Mouse (Mus musculus) midbrain, embryonic 10.5 days (tissue): Measurements from ENCODE around the gene Nop58. TPM values are rescaled to one million over a fixed set of nuclear protein-coding genes. Genes with fewer than 3 reads are reported as not detected.

ENCODE experiments used
- DNase-seq: peaks from one replicate; pipeline ENCODE4 v3.0.0-alpha.2; 2017; ENCODE audit warnings: low spot score
- H3K27ac ChIP-seq: fragments of 300-500 bp; sonication (generic); replicated peaks from 2 replicates; pipeline ENCODE4 v1.5.1; 2016; ENCODE audit warnings: mild to moderate bottlenecking
- H3K27me3 ChIP-seq: fragments of 300-500 bp; sonication (generic); 2 replicates; pipeline ENCODE4 v1.6.1; 2016; ENCODE audit warnings: low read depth, mild to moderate bottlenecking; ENCODE audit not compliant: poor library complexity, severe bottlenecking
- H3K36me3 ChIP-seq: fragments of 300-500 bp; sonication (generic); 2 replicates; pipeline ENCODE4 v1.6.1; 2016; ENCODE audit warnings: mild to moderate bottlenecking, moderate library complexity
- H3K4me1 ChIP-seq: fragments of 300-500 bp; sonication (generic); 2 replicates; pipeline ENCODE4 v1.6.1; 2016
- H3K4me3 ChIP-seq: fragments of 300-500 bp; sonication (generic); 2 replicates; pipeline ENCODE4 v1.5.1; 2016; ENCODE audit warnings: mild to moderate bottlenecking, moderate library complexity
- H3K9me3 ChIP-seq: fragments of 300-500 bp; sonication (generic); replicated peaks from 2 replicates; pipeline ENCODE4 v1.6.1; 2016; ENCODE audit warnings: mild to moderate bottlenecking
- polyA plus RNA-seq: library from polyadenylated mRNA; unstranded; fragments of >200 nt; fragmentation: Nextera tagmentation; extraction: Ambion mirVana; gene quantifications from 2 replicates; pipeline ENCODE4 v1.2.1, GENCODE M21; 2016

The Nop58 gene
- polyA plus RNA-seq, 1 experiment from 2014 or later: 309 TPM

GRCm38 (mm10) chr1:59766626-59767025 lies 81.9 kb downstream of the Nop58 start:
- Histone ChIP-seq H3K27ac (no peak overlapping the region), H3K4me1 (peaks cover 43% of the 10 kb centered on the region)

More at GRCm38 (mm10) chr1:59766626-59767025, 81.9 kb downstream of the Nop58 start:
- no peaks in the 10 kb centered on the region for H3K27me3 ChIP-seq
- peak overlapping the region; percentile 88 for H3K4me3 ChIP-seq
- peaks cover 23% of the 10 kb centered on the region for H3K36me3 ChIP-seq
- no peak for DNase-seq
- no peaks in the 10 kb centered on the region for H3K9me3 ChIP-seq

Other genes starting within 250 kb of the Nop58 start
- 5.9 and 8.6 TPM in 2 replicates for gene Fzd7, start 202.5 kb upstream of the Nop58 start, polyA plus RNA-seq
- gene Gm973, start 168.7 kb upstream of the Nop58 start, polyA plus RNA-seq: 9.0 and 9.4 TPM in 2 replicates
- gene Sumo1, start 14.1 kb upstream of the Nop58 start, polyA plus RNA-seq: 532 and 579 TPM in 2 replicates
- gene Bmpr2, start 78.4 kb downstream of the Nop58 start, polyA plus RNA-seq: 4.4 and 5.7 TPM in 2 replicates
- 8.5 and 11.3 TPM in 2 replicates for gene Fam117b, start 228.0 kb downstream of the Nop58 start, polyA plus RNA-seq